Mouse (Mus musculus) limb, embryonic 12.5 days (tissue): ENCODE measurements around the gene Gapdhs. TPM values are rescaled to one million over a fixed set of nuclear protein-coding genes. Genes with fewer than 3 reads are reported as not detected.
"Not testable (repeated sequence)": the region's sequence is repeated elsewhere in the genome, so short reads cannot be mapped to it uniquely, and the experiment has no call there.

Source experiments
- ATAC-seq: fragments of 200-750 bp; cut with Nextera tagmentation; 2 replicates; pipeline ENCODE4 v1.8.0; 2017; ENCODE audit warnings: low read depth, moderate TSS enrichment; ENCODE audit not compliant: insufficient number of reproducible peaks, insufficient read depth, low FRiP score, low TSS enrichment
- H3K27ac ChIP-seq: fragments of 300-500 bp; sonication (generic); 2 replicates; pipeline ENCODE4 v1.5.1; 2016; ENCODE audit warnings: mild to moderate bottlenecking, moderate library complexity
- H3K27me3 ChIP-seq: fragments of 300-500 bp; sonication (generic); 2 replicates; pipeline ENCODE4 v1.6.1; 2016; ENCODE audit warnings: mild to moderate bottlenecking, moderate library complexity
- H3K36me3 ChIP-seq: fragments of 300-500 bp; sonication (generic); 2 replicates; pipeline ENCODE4 v1.6.1; 2016; ENCODE audit warnings: mild to moderate bottlenecking, moderate library complexity
- H3K4me1 ChIP-seq: fragments of 300-500 bp; sonication (generic); replicated peaks from 2 replicates; pipeline ENCODE4 v1.6.1; 2016
- H3K4me2 ChIP-seq: fragments of 300-500 bp; sonication (generic); 2 replicates; pipeline ENCODE4 v1.6.1; 2016; ENCODE audit warnings: mild to moderate bottlenecking, moderate library complexity
- H3K4me3 ChIP-seq: fragments of 300-500 bp; sonication (generic); replicated peaks from 2 replicates; pipeline ENCODE4 v1.5.1; 2016; ENCODE audit warnings: mild to moderate bottlenecking
- H3K9ac ChIP-seq: fragments of 300-500 bp; sonication (generic); replicated peaks from 2 replicates; pipeline ENCODE4 v1.6.1; 2016; ENCODE audit warnings: mild to moderate bottlenecking, moderate library complexity
- H3K9me3 ChIP-seq: fragments of 300-500 bp; sonication (generic); 2 replicates; pipeline ENCODE4 v1.6.1; 2016; ENCODE audit warnings: mild to moderate bottlenecking, moderate library complexity
- WGBS: fragments of 180-500 bp; shearing (Covaris S2); methylation state at CpG from one replicate; pipeline ENCODE4 v1.1.7; 2016; 5-methylcytosine and 5-hydroxymethylcytosine counted together
- polyA plus RNA-seq: library from polyadenylated mRNA; unstranded; fragments of >200 nt; fragmentation: Nextera tagmentation; extraction: Ambion mirVana; gene quantifications from 2 replicates; pipeline ENCODE4 v1.2.1, GENCODE M21; 2016

The Gapdhs gene
- polyA plus RNA-seq, 1 experiment from 2014 or later, result 0.71 TPM

DNA sequence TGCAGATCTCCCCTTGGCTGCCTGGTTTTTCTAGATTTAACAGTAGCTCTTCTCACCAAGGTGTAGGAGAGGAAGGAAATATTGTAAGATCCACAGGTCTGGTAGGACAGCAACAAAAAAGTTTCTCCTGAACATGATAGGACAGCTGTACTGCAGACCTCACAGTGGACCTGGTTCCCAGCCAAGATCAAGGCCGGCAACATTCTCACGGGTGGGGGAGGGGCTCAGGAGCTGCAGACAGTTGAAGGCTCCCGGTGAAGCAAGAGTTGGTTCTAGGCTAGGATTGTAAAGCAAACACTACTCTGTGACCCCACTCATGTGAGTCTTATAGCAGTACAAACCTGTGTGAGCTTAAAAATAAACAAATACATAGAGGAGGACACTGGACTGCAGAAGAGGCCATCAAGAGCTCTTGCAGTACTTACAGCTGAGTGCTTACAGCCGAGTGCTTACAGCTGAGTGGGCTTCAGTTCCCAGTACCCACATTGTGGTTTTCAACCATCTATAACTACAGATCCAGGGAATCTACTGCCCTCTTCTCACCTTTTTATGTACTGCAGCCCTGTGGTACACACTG, 629 bp upstream of the Gapdhs start:
- ATAC-seq, result no peak
- Histone ChIP-seq H3K27me3 (no peaks in the 10 kb centered on the region), H3K4me2 (no peak overlapping the region), H3K9me3 (no peaks in the 10 kb centered on the region), H3K4me1 (peaks cover 3% of the 10 kb centered on the region; the same call in 1 of the 2 replicates), H3K27ac (no peak overlapping the region), H3K36me3 (peaks cover 19% of the 10 kb centered on the region), H3K9ac (no peak overlapping the region), H3K4me3 (no peak overlapping the region)
- 39% methylated on average over 4 of the region's 4 CpGs for WGBS

DNA sequence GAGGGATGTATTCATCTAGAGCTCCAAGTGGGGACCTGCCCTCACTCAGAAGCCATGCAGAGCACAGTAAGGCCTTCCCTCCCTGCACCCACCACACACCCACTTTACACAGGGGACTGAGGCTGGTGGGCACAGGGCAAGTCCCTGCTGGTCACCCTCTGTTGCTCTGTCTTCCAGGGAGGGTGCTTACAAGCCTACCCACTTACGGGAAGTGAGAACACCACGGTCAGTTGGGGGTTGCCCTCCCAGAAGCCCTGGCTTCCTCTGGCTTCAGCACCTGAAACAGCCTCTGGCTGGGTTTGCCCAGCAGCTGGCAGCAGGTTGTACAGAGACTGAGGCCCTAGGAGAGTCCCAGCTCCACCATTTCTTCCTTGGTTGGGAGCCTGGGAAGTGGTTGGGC, 911 bp downstream of the Gapdhs start:
- not testable (repeated sequence) for H3K4me2 ChIP-seq, H3K9me3 ChIP-seq, H3K4me1 ChIP-seq, ATAC-seq, H3K9ac ChIP-seq, H3K27ac ChIP-seq, H3K27me3 ChIP-seq, H3K4me3 ChIP-seq
- 84% methylated on average over 2 of the region's 2 CpGs for WGBS
- peaks cover 28% of the 10 kb centered on the region for H3K36me3 ChIP-seq

DNA sequence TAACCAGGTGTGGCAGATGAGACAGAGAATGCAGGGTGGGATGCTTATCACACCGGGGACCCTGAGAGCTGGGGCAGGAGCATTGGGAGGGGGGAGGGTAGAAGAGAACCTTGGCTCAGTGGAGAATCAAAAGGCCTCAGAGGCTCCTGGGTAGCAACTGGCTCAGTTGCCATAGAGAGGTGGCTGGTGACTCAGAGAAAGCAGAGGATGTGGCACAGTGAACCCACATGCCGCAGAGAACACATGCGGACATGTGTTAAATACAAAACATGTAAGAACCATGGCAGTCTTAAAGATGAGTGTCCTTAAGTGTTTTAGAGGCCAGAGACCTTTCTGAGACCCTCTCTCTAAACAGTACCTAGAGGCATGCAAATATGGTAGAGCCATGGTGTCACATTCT, 7.3 kb downstream of the Gapdhs start:
- Histone ChIP-seq H3K4me3 (no peak overlapping the region), H3K4me1 (no peaks in the 10 kb centered on the region), H3K4me2 (no peak overlapping the region), H3K27me3 (no peaks in the 10 kb centered on the region), H3K27ac (no peak overlapping the region), H3K9me3 (no peaks in the 10 kb centered on the region), H3K9ac (no peak overlapping the region), H3K36me3 (peaks cover 74% of the 10 kb centered on the region)
- no peak for ATAC-seq
- WGBS, result 91% methylated on average over 3 of the region's 3 CpGs

DNA sequence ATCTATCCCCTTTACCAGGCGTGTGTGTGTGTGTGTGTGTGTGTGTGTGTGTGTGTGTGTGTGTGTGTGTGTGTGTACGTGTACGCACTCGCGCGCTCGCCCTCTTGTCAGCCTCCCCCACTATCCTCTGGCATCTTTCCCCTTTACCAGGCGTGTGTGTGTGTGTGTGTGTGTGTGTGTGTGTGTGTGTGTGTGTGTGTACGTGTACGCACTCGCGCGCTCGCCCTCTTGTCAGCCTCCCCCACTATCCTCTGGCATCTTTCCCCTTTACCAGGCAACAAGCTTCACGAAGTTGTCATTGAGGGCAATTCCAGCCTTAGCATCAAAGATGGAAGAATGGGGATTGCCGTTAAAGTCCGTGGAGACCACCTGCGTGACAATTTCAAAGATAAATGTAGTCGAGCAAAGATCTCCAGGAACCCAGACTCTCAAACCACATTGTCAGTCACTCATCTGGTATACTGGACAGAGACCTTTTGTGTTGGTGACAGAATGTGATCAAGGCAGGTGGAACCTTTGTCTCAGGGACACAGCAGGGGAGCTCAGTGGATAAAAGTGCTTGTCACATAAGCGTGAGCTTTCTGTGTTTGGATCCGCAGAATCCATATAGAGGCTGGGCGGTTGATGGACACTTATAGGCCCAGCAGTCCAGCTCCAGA, 13.3 kb downstream of the Gapdhs start:
- not testable (repeated sequence) for H3K27me3 ChIP-seq, H3K9me3 ChIP-seq, ATAC-seq
- peaks cover 15% of the 10 kb centered on the region for H3K4me1 ChIP-seq
- H3K9ac ChIP-seq, result peak overlapping the region; percentile 81
- peak overlapping the region; percentile 73 for H3K4me3 ChIP-seq
- WGBS, result 36% methylated on average over 12 of the region's 22 CpGs
- peaks cover 49% of the 10 kb centered on the region for H3K36me3 ChIP-seq
- peak overlapping the region; percentile 88 for H3K27ac ChIP-seq
- H3K4me2 ChIP-seq, result peak overlapping the region; percentile 77

DNA sequence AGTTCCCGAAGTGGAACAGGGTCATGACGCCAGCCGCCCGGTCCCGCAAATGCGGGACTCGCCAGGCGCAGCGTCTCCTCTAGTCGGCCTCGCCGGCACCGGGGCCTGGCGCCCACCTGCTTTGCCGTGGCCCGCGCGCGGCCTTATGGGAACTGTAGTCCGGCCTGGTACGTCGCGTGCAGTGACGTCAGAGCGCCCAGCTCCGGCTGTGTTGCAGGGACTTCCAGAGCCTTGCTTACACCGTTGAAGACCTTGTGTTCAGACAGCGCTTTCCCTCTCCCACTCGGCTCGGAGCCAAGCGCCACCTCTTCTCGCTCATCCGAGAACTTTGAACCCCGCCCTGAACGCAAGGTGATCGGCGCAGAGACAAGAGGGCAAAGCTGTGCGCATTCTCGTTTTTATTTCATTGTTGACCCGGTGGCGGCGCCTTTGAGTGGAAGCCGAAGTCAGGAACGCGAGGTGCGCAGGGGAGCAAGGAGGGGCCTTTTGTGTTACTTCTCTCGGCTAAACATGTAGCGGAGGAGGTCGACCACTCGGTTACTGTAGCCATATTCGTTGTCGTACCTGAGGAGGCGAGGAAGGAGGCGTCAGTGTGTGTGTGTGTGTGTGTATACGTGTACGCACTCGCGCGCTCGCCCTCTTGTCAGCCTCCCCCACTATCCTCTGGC, 14.0 kb downstream of the Gapdhs start, which contains the start of gene Tmem147:
Gene Tmem147, minus strand, starts transcription at position 145 of the 668 bp plus-strand sequence.
- under 1% methylated on average over 60 of the region's 60 CpGs for WGBS
- Histone ChIP-seq H3K9me3 (no peaks in the 10 kb centered on the region), H3K9ac (peak within 1 kb of the TSS; percentile 81), H3K4me3 (peak within 1 kb of the TSS; percentile 73), H3K27me3 (no peaks in the 10 kb centered on the region), H3K36me3 (peaks cover 46% of the 10 kb centered on the region), H3K4me1 (peaks cover 15% of the 10 kb centered on the region), H3K27ac (peak within 1 kb of the TSS; percentile 88), H3K4me2 (peak within 1 kb of the TSS; percentile 77)
- peak; percentile 96 for ATAC-seq

DNA sequence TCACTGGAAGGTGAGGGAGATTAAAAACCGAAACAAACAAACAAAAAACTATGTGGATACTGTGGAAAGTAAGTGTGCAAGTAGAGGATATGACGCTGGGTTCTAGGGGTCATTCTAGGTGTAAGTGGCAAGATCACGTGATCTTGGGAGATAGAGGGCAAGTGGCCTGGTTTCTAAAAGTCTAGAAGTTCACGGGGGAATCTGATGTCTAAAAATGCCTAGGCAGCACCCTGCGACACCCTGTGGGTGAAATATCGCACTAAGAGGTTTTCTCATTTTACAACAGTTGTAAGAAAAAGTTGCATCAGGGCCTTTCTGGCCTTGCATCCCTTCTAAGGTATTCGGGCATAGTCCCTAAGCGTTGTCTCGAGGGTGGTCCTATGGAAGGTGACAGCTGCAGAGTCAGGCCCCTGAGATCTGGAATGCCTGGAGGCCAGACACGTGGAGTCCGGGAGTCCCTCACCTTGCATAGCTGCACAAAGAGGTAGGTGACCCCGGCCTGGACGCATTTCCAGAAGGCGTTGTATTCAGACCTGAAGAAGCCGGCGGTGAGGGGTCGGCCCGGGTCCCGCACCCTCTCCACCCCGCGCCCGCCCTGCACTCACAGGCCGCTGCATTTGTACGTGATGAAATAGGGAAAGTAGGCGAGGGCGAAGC, 14.6 kb downstream of the Gapdhs start:
- H3K4me2 ChIP-seq, result peak overlapping the region; percentile 77
- no peaks in the 10 kb centered on the region for H3K9me3 ChIP-seq
- H3K4me3 ChIP-seq, result peak overlapping the region; percentile 73
- H3K36me3 ChIP-seq, result peaks cover 40% of the 10 kb centered on the region
- H3K4me1 ChIP-seq, result peaks cover 15% of the 10 kb centered on the region
- no peaks in the 10 kb centered on the region for H3K27me3 ChIP-seq
- WGBS, result 8% methylated on average over 26 of the region's 26 CpGs
- peak overlapping the region; percentile 81 for H3K9ac ChIP-seq
- peak overlapping the region; percentile 88 for H3K27ac ChIP-seq
- ATAC-seq, result peak; percentile 61

DNA sequence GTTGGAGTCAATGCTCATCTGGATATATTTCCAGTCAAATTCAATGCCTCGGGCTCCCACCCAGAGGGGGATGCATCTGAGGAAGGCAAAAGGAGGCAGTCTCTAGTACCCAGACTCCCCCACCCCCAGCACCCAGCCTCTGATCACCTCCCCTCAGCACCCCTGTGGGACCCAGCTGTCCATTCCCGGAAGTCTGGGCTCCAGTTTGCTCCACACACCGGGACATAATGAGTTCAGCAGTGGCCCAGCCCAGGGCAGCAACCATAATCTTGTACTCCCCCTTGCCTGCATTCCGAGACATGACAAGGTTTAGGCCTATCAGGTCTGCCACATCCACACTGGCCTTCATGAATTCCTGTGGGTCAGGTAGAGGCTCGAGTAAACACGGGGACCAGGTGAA, 15.3 kb downstream of the Gapdhs start:
- Histone ChIP-seq H3K27me3 (no peaks in the 10 kb centered on the region), H3K4me3 (peak overlapping the region; percentile 73), H3K27ac (no peak overlapping the region), H3K4me1 (peaks cover 19% of the 10 kb centered on the region), H3K9me3 (no peaks in the 10 kb centered on the region), H3K4me2 (peak overlapping the region; percentile 77), H3K9ac (peak overlapping the region; percentile 81), H3K36me3 (peaks cover 33% of the 10 kb centered on the region)
- WGBS, result 79% methylated on average over 6 of the region's 6 CpGs
- ATAC-seq, result no peak

DNA sequence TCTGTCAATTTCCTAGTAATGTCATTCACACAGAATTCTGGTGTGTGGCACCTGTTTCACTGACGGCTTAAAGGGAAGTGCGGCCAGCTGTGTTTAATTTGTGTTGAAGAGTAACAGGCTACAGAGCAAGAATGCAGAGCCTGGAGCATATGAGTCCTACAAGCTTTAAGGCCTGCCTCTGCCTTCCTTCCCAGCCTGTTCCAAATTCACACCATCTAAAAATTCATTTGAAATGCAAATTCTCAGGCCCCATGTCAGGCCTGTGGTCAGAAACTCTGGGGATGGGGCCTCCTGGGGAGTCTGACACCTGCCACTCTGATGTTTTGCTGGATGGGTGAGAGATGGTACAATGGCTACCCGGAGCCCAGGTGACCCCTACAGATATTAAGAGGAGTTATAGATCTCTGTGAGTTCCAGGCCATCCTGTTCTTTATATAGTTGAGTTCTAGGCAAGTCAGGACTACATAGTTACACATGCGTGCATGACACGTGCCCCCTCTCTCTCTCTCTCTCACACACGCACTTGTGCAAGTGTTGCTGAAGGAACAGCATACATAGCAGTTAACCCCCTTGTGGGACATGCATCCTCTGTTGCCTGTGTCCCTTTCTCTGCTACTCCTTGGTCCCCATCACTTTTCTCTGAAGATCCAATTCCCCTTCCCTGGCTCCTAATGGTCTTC, 20.1 kb downstream of the Gapdhs start:
- Histone ChIP-seq H3K4me1 (peaks cover 8% of the 10 kb centered on the region), H3K9me3 (no peaks in the 10 kb centered on the region), H3K36me3 (peaks cover 19% of the 10 kb centered on the region), H3K4me3 (no peak overlapping the region), H3K27ac (no peak overlapping the region), H3K9ac (no peak overlapping the region), H3K27me3 (peaks cover 10% of the 10 kb centered on the region), H3K4me2 (no peak overlapping the region)
- 59% methylated on average over 6 of the region's 6 CpGs for WGBS
- ATAC-seq, result no peak

DNA sequence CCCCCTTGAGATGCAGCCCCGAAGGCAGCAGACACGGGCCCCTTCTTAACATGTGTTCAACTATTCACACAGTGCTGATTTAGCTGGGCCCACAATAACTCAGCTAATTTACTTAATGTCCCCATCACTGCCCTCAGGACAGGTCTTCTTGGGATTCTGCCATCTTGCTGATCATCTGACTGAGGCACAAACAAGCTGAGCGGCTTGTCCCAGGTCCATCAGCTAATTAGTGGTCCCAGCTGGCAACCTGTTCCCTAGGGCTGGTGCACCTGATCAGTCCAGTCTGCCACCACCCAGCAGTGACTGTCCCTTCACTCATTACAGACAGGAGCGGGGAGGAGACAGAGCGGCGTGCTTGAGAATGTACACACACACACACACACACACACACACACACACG, 22.2 kb downstream of the Gapdhs start:
- Histone ChIP-seq H3K4me3 (no peak overlapping the region), H3K9ac (no peak overlapping the region), H3K4me1 (peaks cover 11% of the 10 kb centered on the region; the same call in 1 of the 2 replicates), H3K27ac (no peak overlapping the region), H3K36me3 (0 out of 2 replicates have a peak, but pooled peaks cover 6% of the 10 kb centered on the region), H3K4me2 (no peak overlapping the region), H3K27me3 (peaks cover 31% of the 10 kb centered on the region), H3K9me3 (no peaks in the 10 kb centered on the region)
- ATAC-seq, result no peak
- 80% methylated on average over 7 of the region's 7 CpGs for WGBS

DNA sequence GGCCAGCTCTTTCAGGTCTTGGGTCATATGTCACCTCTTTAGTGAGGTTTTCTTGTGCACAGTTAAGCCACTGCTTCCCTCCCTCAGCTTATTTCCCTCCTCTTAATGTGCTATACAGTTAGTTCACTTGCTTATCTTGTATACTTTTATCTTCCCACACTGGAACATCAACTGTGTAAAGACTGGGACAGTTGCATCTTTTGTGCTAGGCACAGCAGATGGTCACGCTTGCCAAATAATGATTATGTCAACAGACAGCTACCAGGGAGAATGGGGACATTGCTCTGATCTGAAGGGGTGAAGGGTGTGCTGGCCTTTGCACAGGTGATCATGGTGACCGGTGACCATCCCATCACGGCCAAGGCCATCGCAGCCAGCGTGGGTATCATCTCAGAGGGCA, 23.8 kb downstream of the Gapdhs start:
- Histone ChIP-seq H3K4me1 (peaks cover 11% of the 10 kb centered on the region; the same call in 1 of the 2 replicates), H3K9me3 (no peaks in the 10 kb centered on the region), H3K36me3 (no peaks in the 10 kb centered on the region), H3K4me3 (no peak overlapping the region), H3K27me3 (peaks cover 47% of the 10 kb centered on the region), H3K27ac (no peak overlapping the region), H3K4me2 (no peak overlapping the region), H3K9ac (no peak overlapping the region)
- 91% methylated on average over 5 of the region's 5 CpGs for WGBS
- no peak for ATAC-seq

DNA sequence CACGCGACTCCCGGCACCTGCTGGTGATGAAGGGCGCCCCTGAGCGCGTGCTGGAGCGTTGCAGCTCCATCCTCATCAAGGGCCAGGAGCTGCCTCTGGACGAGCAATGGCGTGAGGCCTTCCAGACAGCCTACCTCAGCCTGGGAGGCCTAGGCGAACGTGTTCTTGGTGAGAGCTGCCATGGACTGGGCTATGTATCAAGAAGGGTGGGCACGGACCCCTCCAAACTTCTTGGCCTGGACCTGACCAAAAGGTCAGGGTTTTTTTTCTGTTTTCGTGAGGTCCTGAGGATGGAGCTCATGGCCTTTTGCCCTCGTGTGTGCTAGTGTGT, 25.8 kb downstream of the Gapdhs start:
- no peak overlapping the region for H3K9ac ChIP-seq
- no peaks in the 10 kb centered on the region for H3K9me3 ChIP-seq
- no peaks in the 10 kb centered on the region for H3K36me3 ChIP-seq
- peak; percentile 38; the same call in 1 of the 2 replicates for ATAC-seq
- 0 out of 2 replicates have a peak, but pooled peaks cover 7% of the 10 kb centered on the region for H3K4me1 ChIP-seq
- H3K27ac ChIP-seq, result no peak overlapping the region
- H3K4me3 ChIP-seq, result peak overlapping the region; percentile 36
- H3K27me3 ChIP-seq, result peaks cover 48% of the 10 kb centered on the region
- peak overlapping the region; percentile 60 for H3K4me2 ChIP-seq
- 9% methylated on average over 14 of the region's 14 CpGs for WGBS
